Mouse (Mus musculus) brain, adult 2 months (tissue): ENCODE data around the gene Eml1.

ENCODE experiments used
- DNase-seq: peaks from one replicate; pipeline ENCODE4 v3.0.0; 2011; ENCODE audit warnings: low read depth, low spot score

Eml1 gene

DNA sequence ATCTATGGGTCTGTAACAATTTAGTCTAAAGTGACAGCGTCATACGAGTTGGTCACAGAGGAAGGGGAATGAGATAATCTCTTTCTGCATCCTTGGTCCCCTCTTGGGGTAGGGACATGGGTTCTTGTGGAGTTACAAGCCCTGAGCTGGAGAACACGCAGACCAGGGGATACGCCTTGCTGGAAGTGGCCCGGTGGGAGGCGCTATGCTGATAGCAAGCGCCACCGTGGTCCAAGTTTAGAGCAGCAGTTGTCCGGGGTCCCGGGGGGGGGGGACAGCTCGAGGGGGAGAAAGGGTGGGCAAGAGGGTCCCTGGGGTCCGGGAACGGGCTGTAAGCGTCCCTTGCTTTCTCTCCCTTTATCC, 51.7 kb downstream of the Eml1 start:
- DNase-seq: peak; percentile 83

DNA sequence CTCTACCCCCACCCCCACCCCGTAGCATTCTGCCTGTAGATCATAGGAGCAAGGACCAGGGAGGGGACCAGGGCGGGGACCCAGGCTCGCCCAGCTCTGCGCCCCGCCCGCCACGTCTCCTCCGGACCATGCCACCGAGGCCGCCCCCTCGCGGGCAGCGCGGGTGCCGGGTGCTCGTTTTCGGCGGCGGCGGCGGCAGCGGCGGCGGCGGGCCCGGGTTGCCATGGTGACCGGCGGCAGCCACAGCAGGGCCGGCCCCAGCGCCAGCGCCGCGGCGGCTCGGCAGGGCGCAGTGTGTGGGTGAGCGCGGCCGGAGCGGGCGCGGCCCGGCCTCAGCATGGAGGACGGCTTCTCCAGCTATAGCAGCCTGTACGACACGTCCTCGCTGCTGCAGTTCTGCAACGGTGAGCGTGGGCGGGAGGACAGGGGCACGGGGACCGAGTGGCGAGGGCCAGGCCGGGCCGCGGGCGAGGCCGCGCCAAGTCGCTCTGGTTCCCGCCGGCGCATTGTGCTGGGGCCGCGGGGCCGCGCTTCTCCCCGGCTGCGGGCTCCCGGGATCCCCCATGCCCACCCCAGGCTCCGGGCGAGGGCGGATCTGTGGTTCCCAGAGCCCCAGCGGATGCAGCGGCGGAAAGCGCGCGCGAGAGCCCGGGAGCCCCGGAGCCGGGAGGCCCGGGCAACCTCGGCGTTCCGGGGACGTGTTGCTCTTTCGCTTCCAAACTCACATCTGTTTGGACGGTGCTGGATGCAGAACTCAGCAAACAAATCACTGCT, 52.3 kb downstream of the Eml1 start:
- DNase-seq: peak; percentile 86

GRCm38 (mm10) chr12:108430964-108431363, 60.2 kb downstream of the Eml1 start:
- DNase-seq: no peak

DNA sequence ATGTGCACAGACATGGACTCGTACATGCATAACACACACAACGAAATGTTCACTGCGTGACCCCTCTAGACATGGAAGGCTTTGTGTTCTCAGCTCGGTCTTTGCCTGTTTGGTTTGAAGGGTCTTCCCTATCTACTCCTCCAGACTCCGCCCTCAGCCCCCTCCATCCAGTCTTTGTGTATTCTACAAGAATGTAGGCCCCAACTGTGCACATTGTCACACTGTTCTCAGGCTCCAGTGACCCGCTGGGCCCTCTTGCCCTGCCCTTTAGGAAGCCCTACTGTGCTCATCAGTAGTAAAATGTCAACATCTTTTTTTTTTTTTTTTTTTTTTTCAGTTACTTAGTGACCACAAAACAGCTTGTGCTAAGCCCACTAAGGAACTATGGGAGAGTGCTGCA, 61.0 kb downstream of the Eml1 start:
- DNase-seq: no peak

GRCm38 (mm10) chr12:108432578-108432977, 61.8 kb downstream of the Eml1 start:
- peak; percentile 91 for DNase-seq

DNA sequence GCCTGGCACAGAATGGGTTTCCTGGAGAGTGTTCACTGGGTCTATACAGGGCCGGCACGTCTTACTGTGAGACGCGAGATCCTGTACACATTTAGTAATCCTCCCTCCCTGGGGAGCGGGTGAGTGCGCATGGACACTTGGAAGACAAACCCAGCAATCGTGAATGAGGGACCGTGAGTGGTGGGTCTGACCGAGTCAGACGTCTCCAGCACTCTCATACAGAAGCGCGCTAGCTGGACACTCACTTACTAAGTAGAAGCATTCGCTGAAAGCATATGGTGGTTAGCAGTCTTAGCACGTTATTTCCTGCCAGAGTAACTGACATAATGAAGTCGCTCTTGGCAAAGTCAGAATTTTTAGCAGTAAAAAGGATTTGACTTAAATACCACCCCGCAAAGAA, 62.3 kb downstream of the Eml1 start:
- peak; percentile 85 for DNase-seq

DNA sequence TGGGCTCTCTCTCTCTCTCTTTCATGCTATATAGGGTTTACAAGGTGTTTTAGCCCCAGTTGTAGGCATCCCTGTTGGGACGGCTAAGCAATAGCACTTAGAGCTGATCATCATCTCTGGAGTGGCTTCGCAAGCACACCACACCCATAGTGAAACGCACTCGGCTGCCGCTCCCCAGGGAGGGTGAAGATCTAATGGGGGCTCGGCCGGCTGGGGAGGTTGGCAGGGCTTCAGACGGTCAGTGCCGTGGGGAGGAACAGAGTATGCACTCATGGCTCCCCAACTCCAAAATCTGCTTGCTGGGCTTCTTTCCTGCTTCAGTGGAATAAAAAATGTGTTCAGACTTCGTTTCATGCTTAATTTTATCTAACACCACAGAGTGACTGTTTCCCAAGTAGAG, 62.7 kb downstream of the Eml1 start:
- DNase-seq: no peak

DNA sequence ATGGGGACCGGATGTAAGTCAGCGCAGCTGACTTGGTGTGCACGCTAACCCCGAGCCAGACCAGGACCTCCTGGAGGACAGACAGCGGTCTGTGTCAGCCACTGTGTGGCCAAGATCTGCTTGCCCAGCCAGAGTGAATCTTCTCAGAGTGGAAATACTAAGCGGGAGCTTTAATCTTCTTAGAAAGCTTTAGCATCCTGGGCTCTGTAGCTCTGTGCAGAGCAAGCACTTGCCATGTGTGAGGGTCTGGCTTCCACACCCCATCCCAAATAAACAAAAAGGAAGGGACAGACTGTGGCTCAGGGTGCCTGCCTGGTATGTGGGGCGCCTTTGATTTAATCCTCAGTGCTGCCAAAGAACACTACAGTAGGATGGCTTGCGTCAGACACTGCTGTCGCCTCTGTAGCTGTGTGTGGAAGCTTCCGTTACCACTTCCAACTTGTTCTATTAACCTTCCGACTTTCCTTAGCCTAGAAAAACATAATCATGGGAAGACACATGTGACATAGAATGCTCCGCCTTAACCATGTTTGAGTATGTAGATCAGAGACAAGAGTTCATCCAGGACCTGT, 64.8 kb downstream of the Eml1 start:
- DNase-seq: peak; percentile 61

GRCm38 (mm10) chr12:108436029-108436923, 65.5 kb downstream of the Eml1 start:
- DNase-seq: peak; percentile 80

DNA sequence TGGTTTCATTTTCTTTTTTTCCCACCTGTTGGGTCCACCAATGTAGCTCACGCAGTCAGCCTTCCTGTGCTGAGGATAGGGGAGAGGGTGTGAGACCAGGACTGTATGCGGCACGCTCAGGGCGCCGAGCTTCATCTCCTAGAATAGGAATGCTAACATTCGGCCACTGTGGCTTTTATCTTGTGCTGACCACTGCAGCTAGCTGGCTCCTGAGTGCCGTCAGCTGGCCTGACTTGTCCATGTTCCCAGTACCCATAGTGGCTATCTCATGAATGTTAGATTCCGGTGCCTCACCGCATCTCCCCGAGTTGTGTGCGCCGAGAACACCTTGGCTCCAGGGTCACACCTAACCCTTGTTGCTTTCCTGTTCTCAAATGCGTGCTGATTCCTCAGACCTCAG, 66.7 kb downstream of the Eml1 start:
- DNase-seq: no peak

- peak; percentile 42 for DNase-seq
These were observed 72.5 kb downstream of the Eml1 start for GRCm38 (mm10) chr12:108443271-108443670.

DNA sequence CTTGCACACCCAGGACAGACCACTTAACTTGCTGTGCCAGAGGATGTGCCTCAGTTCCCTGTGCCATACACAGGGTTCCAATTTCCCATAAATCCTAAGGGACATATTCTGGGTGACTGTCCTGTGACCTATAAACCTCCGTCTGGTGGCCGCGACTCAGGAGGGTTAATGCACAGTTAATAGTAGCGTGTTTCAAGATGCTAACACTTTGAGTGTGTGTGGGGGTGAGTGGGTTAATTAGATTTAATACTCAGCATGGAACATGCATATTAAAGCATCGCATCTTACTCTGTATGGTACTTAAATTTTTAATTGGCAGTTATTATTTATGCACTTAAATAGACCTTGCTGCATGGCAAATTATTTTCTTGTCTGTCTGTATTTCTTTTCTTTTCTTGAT, 73.0 kb downstream of the Eml1 start:
- DNase-seq: no peak

GRCm38 (mm10) chr12:108444166-108445115, 73.7 kb downstream of the Eml1 start:
- peak; percentile 55 for DNase-seq

GRCm38 (mm10) chr12:108446721-108447120, 76.0 kb downstream of the Eml1 start:
- peak; percentile 73 for DNase-seq

- no peak for DNase-seq
These were observed 77.6 kb downstream of the Eml1 start for GRCm38 (mm10) chr12:108448396-108448795.

DNA sequence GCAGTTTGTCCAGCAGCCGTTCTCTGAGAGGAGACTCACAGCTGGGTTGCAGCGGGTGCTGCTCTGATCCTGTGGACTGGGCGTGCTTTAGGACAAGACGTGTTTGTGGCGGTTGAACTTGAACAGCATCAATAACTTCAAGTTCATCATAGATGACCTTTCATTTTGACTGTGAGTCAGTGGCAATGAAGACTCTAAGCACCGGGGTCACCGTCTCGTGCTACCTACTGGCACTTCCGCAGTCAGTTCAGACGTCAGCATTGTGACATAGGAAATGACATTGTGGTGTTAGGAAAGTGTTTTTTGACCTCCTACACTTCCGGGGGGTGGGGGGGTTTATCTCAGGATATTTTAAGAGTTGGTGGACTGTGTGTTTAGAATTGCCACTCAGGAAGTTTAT, 79.2 kb downstream of the Eml1 start:
- no peak for DNase-seq

GRCm38 (mm10) chr12:108450546-108450945, 79.8 kb downstream of the Eml1 start:
- DNase-seq: no peak

GRCm38 (mm10) chr12:108452151-108452874, 81.6 kb downstream of the Eml1 start:
- DNase-seq: no peak

- DNase-seq: peak; percentile 58
These were observed 82.8 kb downstream of the Eml1 start for GRCm38 (mm10) chr12:108453561-108454044.

DNA sequence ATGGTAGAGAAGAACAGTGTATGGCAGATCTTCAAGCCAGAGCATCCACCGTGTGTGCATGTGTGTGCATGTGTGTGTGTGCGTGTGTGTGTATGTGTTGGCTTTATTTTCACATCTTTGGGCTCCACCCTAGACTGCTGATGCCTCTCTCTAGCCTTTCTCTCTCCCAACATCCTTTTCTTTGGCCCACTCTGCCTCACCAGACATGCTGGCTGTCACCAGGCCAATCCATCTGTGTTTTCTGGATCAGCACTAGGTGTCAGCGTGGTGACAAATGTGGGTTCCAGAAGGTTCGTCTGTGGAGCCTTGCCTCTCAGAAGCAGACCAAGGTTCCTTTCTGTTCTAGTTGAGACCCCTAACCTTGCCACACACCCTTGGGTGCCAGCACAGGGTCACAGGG, 84.2 kb downstream of the Eml1 start:
- peak; percentile 94 for DNase-seq
